Mouse (Mus musculus) right cerebral cortex, postnatal 36 days (tissue): ENCODE results near the gene Dpf1.

Experiments
- DNase-seq, 2 experiments: peaks; one replicate each; pipeline ENCODE4 v3.0.0; 2022; ENCODE audit warnings: low spot score in 2 of 2, mixed read lengths in 1 of 2

The Dpf1 gene

GRCm38 (mm10) chr7:29340838-29341237 is 37.1 kb downstream of the Dpf1 start:
- no peak for DNase-seq

GRCm38 (mm10) chr7:29341722-29342121 is 38.0 kb downstream of the Dpf1 start:
- no peak for DNase-seq

GRCm38 (mm10) chr7:29342489-29343092 is 38.8 kb downstream of the Dpf1 start:
- DNase-seq = no peak

- no peak for DNase-seq
These were observed 40.0 kb downstream of the Dpf1 start for GRCm38 (mm10) chr7:29343746-29344145.

- DNase-seq = no peak
These were observed 41.8 kb downstream of the Dpf1 start for GRCm38 (mm10) chr7:29345534-29345933.

- no peak for DNase-seq
These were observed 42.5 kb downstream of the Dpf1 start for GRCm38 (mm10) chr7:29346212-29346611.

GRCm38 (mm10) chr7:29350489-29350888 is 46.7 kb downstream of the Dpf1 start:
- DNase-seq = no peak

DNA sequence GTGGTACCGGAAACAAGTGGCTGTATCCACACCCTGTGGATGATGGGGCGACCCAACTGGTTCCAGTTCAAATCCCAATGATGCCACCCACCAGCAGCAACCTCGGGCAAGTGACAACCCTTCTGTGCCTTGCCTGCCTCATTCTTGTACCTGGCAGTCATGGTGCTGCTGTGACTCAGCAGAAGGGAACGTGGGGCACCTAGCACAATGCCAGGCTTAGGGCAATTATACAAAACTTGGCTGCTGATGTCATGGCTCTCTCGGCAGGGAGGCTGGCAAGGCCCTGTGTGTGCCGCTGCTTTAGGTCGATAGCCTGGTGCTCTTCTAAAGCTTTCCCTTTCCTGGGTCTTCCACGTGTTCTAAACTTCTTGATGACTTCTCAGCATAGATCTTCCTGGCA is 48.5 kb downstream of the Dpf1 start:
- no peak for DNase-seq

DNA sequence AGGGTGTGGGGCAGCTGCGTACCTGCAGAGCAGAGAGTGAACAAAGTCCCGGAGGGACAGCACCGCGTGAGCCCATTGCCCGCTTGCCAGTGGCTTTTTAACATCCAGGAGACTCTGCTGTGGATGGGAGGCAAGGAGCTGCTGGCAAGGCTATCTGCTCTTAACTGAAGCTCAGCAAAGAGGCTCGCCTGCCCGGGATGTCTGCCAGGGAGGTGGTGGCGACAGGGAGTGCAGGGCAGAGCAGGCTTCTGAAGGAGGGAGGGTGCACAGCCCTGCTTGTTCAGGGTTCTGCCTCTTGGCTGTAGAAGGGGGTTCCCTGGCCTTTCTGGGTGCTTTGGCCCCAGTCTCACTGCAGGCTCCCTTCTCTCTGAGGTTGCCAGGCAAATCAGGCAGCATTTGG is 50.4 kb downstream of the Dpf1 start:
- peak; percentile 37 to 41 for DNase-seq

DNA sequence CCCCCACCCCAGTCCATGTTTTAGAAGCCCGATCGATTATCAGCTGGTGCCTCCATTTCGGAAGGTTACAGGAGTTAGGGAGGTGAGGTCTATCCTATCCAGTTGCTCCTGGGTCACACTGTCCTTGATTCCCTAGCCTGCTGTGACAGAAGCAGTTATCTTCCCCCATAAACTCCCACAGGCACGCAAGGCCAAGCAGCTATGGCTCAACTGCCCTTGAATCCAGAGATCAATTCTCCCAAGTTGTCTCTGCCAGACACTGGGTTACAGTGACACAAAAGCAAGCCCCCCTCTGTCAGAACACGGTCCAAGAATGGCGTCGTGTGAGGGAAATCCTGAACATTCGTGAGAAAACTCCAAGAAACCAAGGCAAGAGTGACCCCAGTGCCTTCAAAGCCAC is 51.7 kb downstream of the Dpf1 start:
- no peak for DNase-seq

DNA sequence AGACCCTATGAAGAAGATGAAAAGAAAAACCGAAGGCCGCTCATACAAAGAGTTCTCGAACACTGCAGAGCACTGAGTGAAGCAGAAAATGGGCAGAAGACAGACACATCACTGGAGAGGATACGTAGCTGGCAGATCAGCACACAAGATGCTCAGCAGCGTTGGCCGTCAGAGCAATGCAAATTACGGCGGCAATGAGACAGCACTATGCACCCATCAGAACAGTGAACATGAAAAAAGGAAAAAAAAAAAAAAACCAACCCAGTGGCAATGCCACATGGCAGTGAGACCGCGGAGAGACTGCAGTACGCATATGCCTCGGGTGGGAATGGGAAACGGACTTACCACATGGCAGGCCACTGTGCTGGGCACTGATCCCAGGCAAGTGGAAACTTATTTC is 57.7 kb downstream of the Dpf1 start:
- DNase-seq = peak in 1 of 2 experiments; percentile 33

DNA sequence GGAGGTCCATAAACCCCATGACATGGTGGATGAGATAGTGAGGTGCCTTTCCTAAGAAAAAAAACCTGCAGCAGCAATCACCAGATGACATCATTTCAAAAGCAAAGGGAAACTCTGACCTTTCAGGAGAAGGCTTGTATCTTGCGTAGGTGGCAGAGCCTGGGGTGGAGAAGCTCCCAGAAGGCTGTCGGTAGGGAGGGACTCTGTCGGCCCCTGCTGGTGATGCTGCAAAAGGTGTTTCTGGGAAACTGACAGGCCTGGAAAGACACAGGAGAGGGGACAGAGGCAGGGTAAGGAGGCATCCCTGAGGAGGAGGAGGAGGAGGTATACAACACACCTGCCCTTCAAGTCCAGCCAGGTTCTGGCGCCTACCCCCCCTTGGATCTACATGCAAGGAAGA is 60.3 kb downstream of the Dpf1 start:
- peak; percentile 46 to 61 for DNase-seq

- DNase-seq = peak; percentile 43 to 63
These were observed 63.6 kb downstream of the Dpf1 start for GRCm38 (mm10) chr7:29367166-29368003.
